Comparison of ENCODE assay signal across 18 mouse cellular contexts in the genomic region with DNA sequence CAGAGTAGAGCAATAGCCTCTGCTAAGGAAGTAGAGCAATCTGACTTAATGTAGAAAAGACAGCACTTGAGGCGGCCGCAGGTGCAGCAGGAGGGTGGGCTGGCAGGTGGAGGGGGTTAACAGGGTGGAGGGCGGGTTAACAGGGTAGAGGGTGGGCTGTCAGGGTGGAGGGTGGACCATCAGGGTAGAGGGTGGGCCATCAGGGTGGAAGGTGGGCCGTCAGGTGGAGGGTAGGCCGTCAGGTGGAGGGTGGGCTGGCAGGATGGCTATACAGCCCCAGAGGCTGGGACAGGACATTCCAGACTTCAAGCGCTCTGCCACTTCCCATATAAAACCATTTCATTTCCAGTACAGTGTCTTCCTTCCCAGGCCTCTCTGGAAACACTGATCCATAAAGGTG. TPM values are rescaled to one million over a fixed set of nuclear protein-coding genes. Genes with fewer than 3 reads are reported as not detected.
A peak's percentile ranks its signal among the peaks of the same experiment; 100 is the strongest.
DNase-seq lines count a peak whose midpoint lies in the region; ATAC-seq and TF ChIP-seq lines count a peak whose summit lies in the region.
"Had no signal": no experiment of that assay in that cellular context is flagged by ENCODE, and none has a peak within 500 bp of the region (broad histone marks: within the 10 kb centered on the region; RNA-seq: fewer than 3 reads in every experiment).

No protein-coding gene starts in this region.

- H3K4me3 ChIP-seq in forebrain, embryonic 12.5 days (replicated peaks) = no peak overlapping the region
- no peak overlapping the region for H3K4me3 ChIP-seq in forebrain, embryonic 16.5 days (replicated peaks; ENCODE audit: low read length)
- no peak overlapping the region for H3K4me3 ChIP-seq in hindbrain, embryonic 13.5 days
- H3K4me3 ChIP-seq in hindbrain, embryonic 12.5 days = no peak overlapping the region
- H3K4me3 ChIP-seq in cortical plate, adult 2 months (ENCODE audit: insufficient read depth, low read length) = no peak overlapping the region
- no peak overlapping the region for H3K4me3 ChIP-seq in midbrain, embryonic 15.5 days
- H3K4me3 ChIP-seq: embryonic facial prominence, embryonic 13.5 days; erythroblast, embryonic 14.5 days; heart, embryonic 12.5 days; kidney, embryonic 15.5 days; limb, embryonic 10.5 days; liver, embryonic 15.5 days; stomach, embryonic 15.5 days had no signal

- H3K9ac ChIP-seq in forebrain, embryonic 12.5 days = 0 out of 2 replicates have a peak overlapping the region, but pooled peaks have one; percentile 25
- H3K9ac ChIP-seq in forebrain, embryonic 16.5 days (replicated peaks; ENCODE audit: low read depth, low read length) = no peak overlapping the region
- 0 out of 2 replicates have a peak overlapping the region, but pooled peaks have one; percentile 13 for H3K9ac ChIP-seq in hindbrain, embryonic 13.5 days
- H3K9ac ChIP-seq in hindbrain, embryonic 12.5 days = no peak overlapping the region
- H3K9ac ChIP-seq in midbrain, embryonic 15.5 days = no peak overlapping the region
- H3K9ac ChIP-seq: embryonic facial prominence, embryonic 13.5 days; heart, embryonic 12.5 days; kidney, embryonic 15.5 days; liver, embryonic 15.5 days; stomach, embryonic 15.5 days had no signal

- DNase-seq in ovary, postnatal 10 days (ENCODE audit: low spot score) = no peak
- DNase-seq in thymus, postnatal 14 days = no peak
- DNase-seq: thymus, postnatal 36 days had no signal

- TF ChIP-seq CTCF in cortical plate, adult 2 months (IDR thresholded peaks at IDR 0.05; ENCODE audit: extremely low read depth, insufficient read depth, low read length) = no peak

- H3K9me3 ChIP-seq in forebrain, embryonic 12.5 days = no peaks in the 10 kb centered on the region
- no peaks in the 10 kb centered on the region for H3K9me3 ChIP-seq in forebrain, embryonic 16.5 days (ENCODE audit: control insufficient read depth, low read length)
- H3K9me3 ChIP-seq in hindbrain, embryonic 13.5 days = no peaks in the 10 kb centered on the region
- H3K9me3 ChIP-seq in hindbrain, embryonic 12.5 days (replicated peaks) = no peaks in the 10 kb centered on the region
- no peaks in the 10 kb centered on the region for H3K9me3 ChIP-seq in midbrain, embryonic 15.5 days
- H3K9me3 ChIP-seq: embryonic facial prominence, embryonic 13.5 days; heart, embryonic 12.5 days; kidney, embryonic 15.5 days; limb, embryonic 10.5 days; liver, embryonic 15.5 days; stomach, embryonic 15.5 days had no signal

- H3K4me1 ChIP-seq in forebrain, embryonic 12.5 days = peaks cover 26% of the 10 kb centered on the region
- H3K4me1 ChIP-seq in forebrain, embryonic 16.5 days (replicated peaks; ENCODE audit: control insufficient read depth, insufficient read depth, low read length) = peaks cover 18% of the 10 kb centered on the region
- peaks cover 30% of the 10 kb centered on the region for H3K4me1 ChIP-seq in hindbrain, embryonic 13.5 days (replicated peaks)
- peaks cover 22% of the 10 kb centered on the region for H3K4me1 ChIP-seq in hindbrain, embryonic 12.5 days
- H3K4me1 ChIP-seq in cortical plate, adult 2 months (ENCODE audit: control insufficient read depth, insufficient read depth, low read length) = peaks cover 11% of the 10 kb centered on the region
- peaks cover 31% of the 10 kb centered on the region for H3K4me1 ChIP-seq in midbrain, embryonic 15.5 days
- H3K4me1 ChIP-seq: embryonic facial prominence, embryonic 13.5 days; heart, embryonic 12.5 days; limb, embryonic 10.5 days; stomach, embryonic 15.5 days had no signal

- H3K4me2 ChIP-seq in forebrain, embryonic 12.5 days = no peak overlapping the region
- H3K4me2 ChIP-seq in forebrain, embryonic 16.5 days (ENCODE audit: low read length) = no peak overlapping the region
- no peak overlapping the region for H3K4me2 ChIP-seq in hindbrain, embryonic 13.5 days
- H3K4me2 ChIP-seq in hindbrain, embryonic 12.5 days (replicated peaks) = no peak overlapping the region
- H3K4me2 ChIP-seq in midbrain, embryonic 15.5 days = no peak overlapping the region
- H3K4me2 ChIP-seq: embryonic facial prominence, embryonic 13.5 days; heart, embryonic 12.5 days; kidney, embryonic 15.5 days; liver, embryonic 15.5 days; stomach, embryonic 15.5 days had no signal

- no peak overlapping the region for H3K27ac ChIP-seq in forebrain, embryonic 12.5 days
- H3K27ac ChIP-seq in forebrain, embryonic 16.5 days (ENCODE audit: low read length) = no peak overlapping the region
- H3K27ac ChIP-seq in hindbrain, embryonic 13.5 days = peak overlapping the region; percentile 30; the same call in 1 of the 2 replicates
- H3K27ac ChIP-seq in hindbrain, embryonic 12.5 days = no peak overlapping the region
- H3K27ac ChIP-seq in cortical plate, adult 2 months (ENCODE audit: insufficient read depth, low read length) = peak overlapping the region; percentile 57
- peak overlapping the region; percentile 55 for H3K27ac ChIP-seq in midbrain, embryonic 15.5 days
- H3K27ac ChIP-seq: embryonic facial prominence, embryonic 13.5 days; kidney, embryonic 15.5 days; limb, embryonic 10.5 days; liver, embryonic 15.5 days; macrophage had no signal

- H3K27me3 ChIP-seq in forebrain, embryonic 12.5 days = no peaks in the 10 kb centered on the region
- H3K27me3 ChIP-seq in forebrain, embryonic 16.5 days (replicated peaks; ENCODE audit: control insufficient read depth, insufficient read depth, low read length) = no peaks in the 10 kb centered on the region
- no peaks in the 10 kb centered on the region for H3K27me3 ChIP-seq in hindbrain, embryonic 13.5 days
- H3K27me3 ChIP-seq in hindbrain, embryonic 12.5 days = no peaks in the 10 kb centered on the region
- no peaks in the 10 kb centered on the region for H3K27me3 ChIP-seq in midbrain, embryonic 15.5 days (replicated peaks)
- H3K27me3 ChIP-seq: embryonic facial prominence, embryonic 13.5 days; heart, embryonic 12.5 days; kidney, embryonic 15.5 days; liver, embryonic 15.5 days; stomach, embryonic 15.5 days had no signal

- 82% methylated on average over 6 of the region's 6 CpGs for WGBS in forebrain, embryonic 12.5 days
- WGBS in forebrain, embryonic 16.5 days = 75% methylated on average over 6 of the region's 6 CpGs
- 57% methylated on average over 6 of the region's 6 CpGs for WGBS in hindbrain, embryonic 13.5 days
- WGBS in hindbrain, embryonic 12.5 days = 76% methylated on average over 6 of the region's 6 CpGs
- 90% methylated on average over 6 of the region's 6 CpGs for WGBS in midbrain, embryonic 15.5 days

- H3K36me3 ChIP-seq in forebrain, embryonic 12.5 days (replicated peaks) = no peaks in the 10 kb centered on the region
- H3K36me3 ChIP-seq in forebrain, embryonic 16.5 days (ENCODE audit: control insufficient read depth, insufficient read depth) = no peaks in the 10 kb centered on the region
- H3K36me3 ChIP-seq in hindbrain, embryonic 13.5 days = no peaks in the 10 kb centered on the region; the same call in 1 of the 2 replicates
- H3K36me3 ChIP-seq in hindbrain, embryonic 12.5 days = no peaks in the 10 kb centered on the region
- no peaks in the 10 kb centered on the region for H3K36me3 ChIP-seq in midbrain, embryonic 15.5 days (replicated peaks)
- H3K36me3 ChIP-seq: embryonic facial prominence, embryonic 13.5 days; heart, embryonic 12.5 days; kidney, embryonic 15.5 days; limb, embryonic 10.5 days; liver, embryonic 15.5 days; stomach, embryonic 15.5 days had no signal

- no peak for TF ChIP-seq POLR2A in cortical plate, adult 2 months (IDR thresholded peaks at IDR 0.05; ENCODE audit: extremely low read depth, insufficient read depth, low read length)

- ATAC-seq in forebrain, embryonic 12.5 days (ENCODE audit: low FRiP score) = no peak
- ATAC-seq in forebrain, embryonic 16.5 days = no peak
- no peak for ATAC-seq in hindbrain, embryonic 13.5 days (ENCODE audit: low FRiP score)
- ATAC-seq in hindbrain, embryonic 12.5 days (ENCODE audit: low FRiP score) = no peak
- ATAC-seq in midbrain, embryonic 15.5 days (replicated peaks) = peak; percentile 48; the same call in 1 of the 2 replicates
- ATAC-seq: activated CD4-positive, CD25-positive, alpha-beta regulatory T cell, adult 4 months had no signal

RNA-seq across cellular contexts. Expression of a gene that starts 37.7 kb away (rescaled TPM):
- 62.4 and 67.4 TPM in 2 replicates for polyA plus RNA-seq in forebrain, embryonic 12.5 days (2016; fragmentation: Nextera tagmentation; extraction: Ambion mirVana)
- polyA plus RNA-seq in forebrain, embryonic 16.5 days (2015; fragmentation: Nextera tagmentation; extraction: Ambion mirVana) = 63.5 and 72.6 TPM in 2 replicates
- polyA plus RNA-seq in hindbrain, embryonic 13.5 days (2015; fragmentation: Nextera tagmentation; extraction: Ambion mirVana) = 67.9 and 70.0 TPM in 2 replicates
- 55.7 and 59.5 TPM in 2 replicates for polyA plus RNA-seq in hindbrain, embryonic 12.5 days (2016; fragmentation: Nextera tagmentation; extraction: Ambion mirVana)
- 70.3 and 73.5 TPM in 2 replicates for polyA plus RNA-seq in cortical plate, adult 2 months (2012; rRNA removed)
- 80.4 and 80.9 TPM in 2 replicates for polyA plus RNA-seq in midbrain, embryonic 15.5 days (2015; fragmentation: Nextera tagmentation; extraction: Ambion mirVana)

Comparison
In these comparisons a context has a peak if more than half of its experiments do, and no peak if none do; other contexts are left out.
1. H3K27ac ChIP-seq: peak in hindbrain, embryonic 13.5 days (single experiment), cortical plate, adult 2 months (single experiment) and midbrain, embryonic 15.5 days (single experiment); none in forebrain, embryonic 12.5 days (single experiment), forebrain, embryonic 16.5 days (single experiment) and hindbrain, embryonic 12.5 days (single experiment).
2. H3K9ac ChIP-seq: peak in forebrain, embryonic 12.5 days (single experiment) and hindbrain, embryonic 13.5 days (single experiment); none in forebrain, embryonic 16.5 days (single experiment), hindbrain, embryonic 12.5 days (single experiment) and midbrain, embryonic 15.5 days (single experiment).